Mouse (Mus musculus) kidney, embryonic 15.5 days (tissue): Measurements from ENCODE around the gene Selenot. TPM values are rescaled to one million over a fixed set of nuclear protein-coding genes. Genes with fewer than 3 reads are reported as not detected.
A peak's percentile ranks its signal among the peaks of the same experiment; 100 is the strongest.

ENCODE experiments used
- ATAC-seq: fragments of 200-750 bp; cut with Nextera tagmentation; replicated peaks from 2 replicates; pipeline ENCODE4 v1.8.0; 2017; ENCODE audit warnings: moderate TSS enrichment; ENCODE audit not compliant: low FRiP score
- H3K27ac ChIP-seq: fragments of 300-500 bp; sonication (generic); 2 replicates; pipeline ENCODE4 v1.5.1; 2015; ENCODE audit warnings: mild to moderate bottlenecking, inconsistent platforms
- H3K27me3 ChIP-seq: fragments of 300-500 bp; sonication (generic); 2 replicates; pipeline ENCODE4 v1.6.1; 2015; ENCODE audit warnings: inconsistent platforms
- H3K36me3 ChIP-seq: fragments of 300-500 bp; sonication (generic); 2 replicates; pipeline ENCODE4 v1.6.1; 2015; ENCODE audit warnings: inconsistent platforms
- H3K4me1 ChIP-seq: fragments of 300-500 bp; sonication (generic); 2 replicates; pipeline ENCODE4 v1.6.1; 2015; ENCODE audit warnings: inconsistent platforms
- H3K4me2 ChIP-seq: fragments of 300-500 bp; sonication (generic); 2 replicates; pipeline ENCODE4 v1.6.1; 2015; ENCODE audit warnings: moderate library complexity, mild to moderate bottlenecking, inconsistent platforms
- H3K4me3 ChIP-seq: fragments of 300-500 bp; sonication (generic); replicated peaks from 2 replicates; pipeline ENCODE4 v1.5.1; 2015; ENCODE audit warnings: mild to moderate bottlenecking, inconsistent platforms
- H3K9ac ChIP-seq: fragments of 300-500 bp; sonication (generic); 2 replicates; pipeline ENCODE4 v1.6.1; 2015; ENCODE audit warnings: mild to moderate bottlenecking, inconsistent platforms
- H3K9me3 ChIP-seq: fragments of 300-500 bp; sonication (generic); replicated peaks from 2 replicates; pipeline ENCODE4 v1.6.1; 2016; ENCODE audit warnings: inconsistent platforms
- WGBS: fragments of 180-500 bp; shearing (Covaris S2); methylation state at CpG from one replicate; pipeline ENCODE4 v1.1.7; 2015; ENCODE audit warnings: mixed read lengths; 5-methylcytosine and 5-hydroxymethylcytosine counted together
- polyA plus RNA-seq: library from polyadenylated mRNA; unstranded; fragments of >200 nt; fragmentation: Nextera tagmentation; extraction: Ambion mirVana; gene quantifications from 2 replicates; pipeline ENCODE4 v1.2.1, GENCODE M21; 2015

The Selenot gene
- 23.9 and 26.4 TPM in 2 replicates for polyA plus RNA-seq

GRCm38 (mm10) chr3:58576137-58577066 lies at the start of gene Selenot:
Gene Selenot (plus strand): TSS chr3:58576636.
- Histone ChIP-seq H3K9me3 (no peaks in the 10 kb centered on the region), H3K36me3 (peaks cover 19% of the 10 kb centered on the region), H3K4me3 (peak within 1 kb of the TSS; percentile 92), H3K9ac (peak within 1 kb of the TSS; percentile 97), H3K27ac (peak within 1 kb of the TSS; percentile 100), H3K27me3 (no peaks in the 10 kb centered on the region), H3K4me2 (peak within 1 kb of the TSS; percentile 56), H3K4me1 (0 out of 2 replicates have a peak, but pooled peaks cover 7% of the 10 kb centered on the region)
- 2% methylated on average over 55 of the region's 59 CpGs for WGBS
- peak; percentile 97 for ATAC-seq

GRCm38 (mm10) chr3:58536573-58536972 lies 39.9 kb upstream of the Selenot start:
- Histone ChIP-seq H3K4me3 (no peak overlapping the region), H3K9ac (no peak overlapping the region), H3K4me2 (no peak overlapping the region), H3K9me3 (no peaks in the 10 kb centered on the region), H3K36me3 (peaks cover 72% of the 10 kb centered on the region), H3K27me3 (no peaks in the 10 kb centered on the region), H3K27ac (no peak overlapping the region), H3K4me1 (no peaks in the 10 kb centered on the region)
- ATAC-seq = no peak
- WGBS = 82% methylated on average over 3 of the region's 3 CpGs

GRCm38 (mm10) chr3:58552001-58552811 lies 24.2 kb upstream of the Selenot start:
- no peaks in the 10 kb centered on the region for H3K27me3 ChIP-seq
- ATAC-seq = no peak
- H3K27ac ChIP-seq = no peak overlapping the region
- no peak overlapping the region for H3K4me3 ChIP-seq
- no peaks in the 10 kb centered on the region for H3K4me1 ChIP-seq
- H3K9me3 ChIP-seq = no peaks in the 10 kb centered on the region
- no peak overlapping the region for H3K4me2 ChIP-seq
- 63% methylated on average over 1 of the region's 1 CpGs for WGBS
- peaks cover 86% of the 10 kb centered on the region for H3K36me3 ChIP-seq
- H3K9ac ChIP-seq = no peak overlapping the region

- Histone ChIP-seq H3K27me3 (no peaks in the 10 kb centered on the region), H3K4me3 (no peak overlapping the region), H3K27ac (no peak overlapping the region), H3K36me3 (peaks cover 61% of the 10 kb centered on the region), H3K4me2 (no peak overlapping the region), H3K9me3 (no peaks in the 10 kb centered on the region), H3K4me1 (no peaks in the 10 kb centered on the region), H3K9ac (no peak overlapping the region)
- WGBS = 86% methylated on average over 7 of the region's 7 CpGs
- no peak for ATAC-seq
Measured at GRCm38 (mm10) chr3:58556649-58557048, 19.8 kb upstream of the Selenot start.

GRCm38 (mm10) chr3:58559887-58560286 lies 16.5 kb upstream of the Selenot start:
- no peak overlapping the region for H3K27ac ChIP-seq
- H3K4me1 ChIP-seq = no peaks in the 10 kb centered on the region
- H3K4me3 ChIP-seq = no peak overlapping the region
- no peaks in the 10 kb centered on the region for H3K27me3 ChIP-seq
- 42% methylated on average over 2 of the region's 2 CpGs for WGBS
- no peak for ATAC-seq
- no peaks in the 10 kb centered on the region for H3K9me3 ChIP-seq
- H3K9ac ChIP-seq = no peak overlapping the region
- peaks cover 31% of the 10 kb centered on the region for H3K36me3 ChIP-seq
- no peak overlapping the region for H3K4me2 ChIP-seq

- no peaks in the 10 kb centered on the region for H3K27me3 ChIP-seq
- H3K36me3 ChIP-seq = peaks cover 16% of the 10 kb centered on the region
- no peak for ATAC-seq
- no peak overlapping the region for H3K4me3 ChIP-seq
- 39% methylated on average over 2 of the region's 2 CpGs for WGBS
- no peak overlapping the region for H3K4me2 ChIP-seq
- H3K9me3 ChIP-seq = no peaks in the 10 kb centered on the region
- no peaks in the 10 kb centered on the region for H3K4me1 ChIP-seq
- H3K27ac ChIP-seq = no peak overlapping the region
- H3K9ac ChIP-seq = no peak overlapping the region
Measured at GRCm38 (mm10) chr3:58561437-58561836, 15.0 kb upstream of the Selenot start.

- Histone ChIP-seq H3K27ac (no peak overlapping the region), H3K36me3 (no peaks in the 10 kb centered on the region), H3K9me3 (no peaks in the 10 kb centered on the region), H3K4me2 (no peak overlapping the region), H3K4me1 (no peaks in the 10 kb centered on the region), H3K4me3 (no peak overlapping the region), H3K9ac (no peak overlapping the region), H3K27me3 (no peaks in the 10 kb centered on the region)
- ATAC-seq = no peak
- WGBS = 73% methylated on average over 3 of the region's 3 CpGs
Measured at GRCm38 (mm10) chr3:58570821-58571220, 5.6 kb upstream of the Selenot start.

GRCm38 (mm10) chr3:58577067-58577503 lies 649 bp downstream of the Selenot start:
- peak overlapping the region; percentile 92 for H3K4me3 ChIP-seq
- H3K27ac ChIP-seq = peak overlapping the region; percentile 100
- WGBS = under 1% methylated on average over 36 of the region's 36 CpGs
- H3K9me3 ChIP-seq = no peaks in the 10 kb centered on the region
- peak overlapping the region; percentile 97 for H3K9ac ChIP-seq
- H3K4me1 ChIP-seq = 0 out of 2 replicates have a peak, but pooled peaks cover 11% of the 10 kb centered on the region
- H3K36me3 ChIP-seq = peaks cover 21% of the 10 kb centered on the region
- no peaks in the 10 kb centered on the region for H3K27me3 ChIP-seq
- peak overlapping the region; percentile 56 for H3K4me2 ChIP-seq
- peak; percentile 90 for ATAC-seq

GRCm38 (mm10) chr3:58577506-58578050 lies 1.1 kb downstream of the Selenot start:
- Histone ChIP-seq H3K9me3 (no peaks in the 10 kb centered on the region), H3K9ac (peak overlapping the region; percentile 97), H3K4me3 (peak overlapping the region; percentile 92), H3K36me3 (peaks cover 21% of the 10 kb centered on the region), H3K4me2 (peak overlapping the region; percentile 56), H3K4me1 (0 out of 2 replicates have a peak, but pooled peaks cover 16% of the 10 kb centered on the region), H3K27me3 (no peaks in the 10 kb centered on the region), H3K27ac (no peak overlapping the region)
- no peak for ATAC-seq
- WGBS = 9% methylated on average over 8 of the region's 8 CpGs

GRCm38 (mm10) chr3:58581530-58581929 lies 5.1 kb downstream of the Selenot start:
- no peaks in the 10 kb centered on the region for H3K9me3 ChIP-seq
- H3K4me3 ChIP-seq = no peak overlapping the region
- WGBS = 85% methylated on average over 4 of the region's 4 CpGs
- H3K27me3 ChIP-seq = no peaks in the 10 kb centered on the region
- H3K36me3 ChIP-seq = peaks cover 29% of the 10 kb centered on the region
- H3K4me2 ChIP-seq = no peak overlapping the region
- no peak overlapping the region for H3K27ac ChIP-seq
- H3K9ac ChIP-seq = no peak overlapping the region
- no peak for ATAC-seq
- H3K4me1 ChIP-seq = 0 out of 2 replicates have a peak, but pooled peaks cover 18% of the 10 kb centered on the region

GRCm38 (mm10) chr3:58582297-58582696 lies 5.9 kb downstream of the Selenot start:
- Histone ChIP-seq H3K27me3 (no peaks in the 10 kb centered on the region), H3K9me3 (no peaks in the 10 kb centered on the region), H3K4me2 (no peak overlapping the region), H3K4me1 (0 out of 2 replicates have a peak, but pooled peaks cover 18% of the 10 kb centered on the region), H3K4me3 (no peak overlapping the region), H3K27ac (no peak overlapping the region), H3K36me3 (peaks cover 35% of the 10 kb centered on the region), H3K9ac (no peak overlapping the region)
- 64% methylated on average over 5 of the region's 5 CpGs for WGBS
- no peak for ATAC-seq
